Mouse (Mus musculus): ENCODE measurements at regions not wholly inside any gene's neighbourhood (a gene's known extent, or its start where the extent isn't known, plus 50 kb on each side); places are given as distances from the start of the nearest gene placed in this dataset.

DNA sequence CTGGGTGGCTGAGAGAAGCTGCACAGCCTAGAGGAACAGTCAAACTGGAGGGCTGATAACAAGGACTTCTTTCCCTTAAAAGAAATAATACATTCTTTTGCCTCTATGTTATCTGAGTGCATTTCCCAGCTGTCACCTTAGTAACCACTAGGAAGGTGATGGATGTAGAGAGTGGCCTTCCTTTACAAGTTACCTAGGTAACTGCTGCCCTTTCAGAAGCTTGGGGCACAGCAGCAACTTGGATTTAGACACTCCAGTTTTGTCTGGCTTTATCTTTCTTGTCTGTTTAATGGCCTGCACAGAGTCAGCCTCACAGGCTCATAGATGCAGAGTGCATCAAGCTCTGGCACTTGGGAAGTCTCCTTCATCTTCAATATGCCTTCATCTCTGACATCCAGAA lies 101.4 kb upstream of the Shh start:
- in situ Hi-C loops (cut with MboI; ENCODE audit: low sequenced_read_pairs) = no loop called here

DNA sequence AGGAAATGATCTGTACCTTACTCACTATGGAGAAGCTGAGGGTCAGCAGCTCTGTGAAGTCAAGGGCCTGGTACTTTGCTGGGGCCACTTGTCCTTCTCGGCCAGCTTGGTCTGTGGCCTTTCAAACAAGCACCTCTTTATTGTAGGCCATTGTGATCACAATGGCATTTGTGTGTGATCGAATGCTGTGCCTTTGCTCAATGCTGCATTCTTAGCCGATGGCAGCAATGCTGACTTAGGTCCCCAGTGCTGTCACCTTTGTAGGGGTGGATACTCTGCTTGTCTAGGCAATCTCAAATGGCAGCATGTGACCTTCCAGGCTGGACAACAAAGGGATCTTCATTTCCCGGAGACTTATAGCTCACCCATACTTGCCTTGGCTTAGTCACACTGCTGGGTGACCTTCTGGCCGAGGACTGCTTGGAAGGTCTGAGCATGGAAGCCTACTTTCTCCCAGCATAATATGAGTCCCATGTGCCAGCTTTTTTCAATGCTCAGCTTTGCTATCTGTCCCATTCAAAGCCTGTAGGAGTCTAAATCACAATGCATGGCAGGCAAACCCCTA lies 100.4 kb upstream of the Shh start:
- in situ Hi-C loops (cut with MboI; ENCODE audit: low sequenced_read_pairs) = no loop called here

DNA sequence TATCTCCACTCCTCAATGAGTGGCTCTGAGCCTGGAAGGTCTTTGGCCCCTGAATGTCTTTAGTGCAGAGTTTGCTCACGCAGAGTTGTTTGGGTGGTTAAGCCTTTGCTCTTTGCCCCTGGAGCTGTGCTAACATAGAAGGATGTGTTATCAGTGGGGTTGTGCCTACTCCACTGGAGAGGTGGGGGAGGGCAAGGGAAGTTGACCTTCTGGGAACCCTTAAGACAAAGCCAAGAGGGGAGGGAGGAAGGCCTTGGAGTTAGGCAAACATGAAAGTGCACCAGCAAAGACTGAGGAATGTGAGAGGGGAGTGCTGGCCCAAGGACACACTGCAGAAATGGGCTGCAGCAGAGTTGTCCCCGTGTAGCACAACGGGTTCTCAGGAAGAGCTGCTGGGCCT lies 96.3 kb upstream of the Shh start:
- in situ Hi-C loops (cut with MboI; ENCODE audit: low sequenced_read_pairs) = no loop called here

DNA sequence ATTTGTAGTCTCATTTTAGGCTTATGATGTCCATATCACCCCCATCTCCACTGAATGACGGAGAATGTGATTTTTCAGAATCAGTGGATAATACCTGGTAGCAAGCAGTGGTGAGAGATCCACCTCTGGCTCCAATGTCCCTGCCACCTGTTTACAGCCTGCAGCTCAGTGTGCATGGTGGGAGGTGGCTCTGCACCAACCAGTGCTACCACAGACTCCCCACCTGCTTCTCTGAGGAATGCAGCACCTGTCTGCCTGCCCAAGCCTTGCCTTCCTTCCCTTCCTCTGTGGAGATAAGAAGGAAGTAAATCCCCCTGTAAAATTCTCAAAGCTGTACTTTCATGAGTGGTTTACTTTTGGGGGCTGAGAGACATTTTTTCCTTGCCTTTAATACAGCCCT lies 95.9 kb upstream of the Shh start:
- in situ Hi-C loops (cut with MboI; ENCODE audit: low sequenced_read_pairs) = no loop called here

DNA sequence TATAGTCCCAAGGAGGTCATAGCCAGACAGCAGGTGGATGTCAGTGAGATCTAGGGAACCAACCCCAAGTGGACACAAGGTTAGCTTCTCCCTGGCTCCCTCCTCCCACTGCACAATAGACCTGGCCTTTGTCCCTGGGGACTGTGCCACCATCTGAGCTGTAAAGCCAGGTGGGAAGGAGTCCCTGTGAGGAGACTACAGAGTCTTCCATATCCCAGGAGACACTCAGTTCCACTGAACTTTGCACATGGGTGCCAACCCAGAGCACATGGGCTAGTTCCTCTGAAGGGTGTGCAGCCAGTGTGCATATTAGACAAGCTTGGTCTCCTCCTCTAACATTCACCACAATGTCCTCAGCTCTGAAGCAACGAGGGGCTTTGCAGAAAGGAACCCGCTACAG lies 86.5 kb upstream of the Shh start:
- in situ Hi-C loops (cut with MboI; ENCODE audit: low sequenced_read_pairs) = no loop called here

DNA sequence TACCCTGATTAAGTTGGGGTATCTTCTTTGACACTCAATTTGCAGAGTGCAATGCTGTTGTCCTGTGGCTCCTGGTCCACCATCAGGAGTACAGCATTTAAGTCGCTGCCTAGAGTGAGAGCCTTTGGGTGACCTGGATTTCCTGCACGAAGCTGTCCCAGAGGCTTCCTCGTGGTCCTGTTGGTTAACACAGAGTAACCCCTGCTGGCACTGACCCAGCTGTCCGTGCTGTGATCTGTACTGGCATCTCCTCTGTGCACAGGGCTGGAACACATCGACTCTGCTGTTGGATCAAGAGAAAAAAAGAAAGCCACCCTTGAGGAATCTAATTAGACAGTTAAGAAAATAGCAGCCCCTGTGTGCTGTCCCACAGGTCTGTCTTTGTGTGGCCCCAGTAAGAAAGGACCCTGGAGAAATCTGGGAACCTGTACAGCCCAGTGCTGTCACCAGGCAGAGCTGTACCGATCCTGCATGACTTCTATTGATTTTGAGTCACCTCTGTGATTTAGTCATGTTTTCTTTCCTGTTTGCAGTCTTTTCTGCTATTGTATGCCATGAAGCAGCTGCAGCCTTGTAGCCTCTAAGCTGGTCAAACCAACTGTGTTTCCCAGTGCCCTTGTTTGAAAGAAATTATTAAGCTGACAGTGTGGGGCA lies 63.3 kb upstream of the Shh start:
- in situ Hi-C loops (cut with MboI; ENCODE audit: low sequenced_read_pairs) = no loop called here

DNA sequence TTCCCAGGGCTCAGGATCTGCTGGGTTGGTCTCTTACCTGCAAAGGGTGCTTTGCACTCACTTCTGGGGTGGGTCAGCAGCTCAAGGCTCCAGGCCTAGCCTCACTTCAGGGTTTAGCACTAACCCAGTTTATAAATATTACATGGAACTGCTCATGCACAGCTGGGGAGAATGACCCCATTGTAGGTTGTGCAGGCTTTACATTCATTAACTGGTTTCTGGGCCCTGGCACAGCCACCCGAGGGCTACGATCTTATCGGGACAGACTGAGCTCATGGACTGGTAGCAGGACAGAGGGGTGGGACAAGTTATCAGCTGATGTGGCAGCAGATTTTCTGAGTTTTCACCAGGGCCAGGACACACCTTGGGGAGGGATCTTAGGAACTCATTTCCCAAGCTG lies 59.4 kb upstream of the Shh start:
- in situ Hi-C loops (cut with MboI; ENCODE audit: low sequenced_read_pairs) = no loop called here

DNA sequence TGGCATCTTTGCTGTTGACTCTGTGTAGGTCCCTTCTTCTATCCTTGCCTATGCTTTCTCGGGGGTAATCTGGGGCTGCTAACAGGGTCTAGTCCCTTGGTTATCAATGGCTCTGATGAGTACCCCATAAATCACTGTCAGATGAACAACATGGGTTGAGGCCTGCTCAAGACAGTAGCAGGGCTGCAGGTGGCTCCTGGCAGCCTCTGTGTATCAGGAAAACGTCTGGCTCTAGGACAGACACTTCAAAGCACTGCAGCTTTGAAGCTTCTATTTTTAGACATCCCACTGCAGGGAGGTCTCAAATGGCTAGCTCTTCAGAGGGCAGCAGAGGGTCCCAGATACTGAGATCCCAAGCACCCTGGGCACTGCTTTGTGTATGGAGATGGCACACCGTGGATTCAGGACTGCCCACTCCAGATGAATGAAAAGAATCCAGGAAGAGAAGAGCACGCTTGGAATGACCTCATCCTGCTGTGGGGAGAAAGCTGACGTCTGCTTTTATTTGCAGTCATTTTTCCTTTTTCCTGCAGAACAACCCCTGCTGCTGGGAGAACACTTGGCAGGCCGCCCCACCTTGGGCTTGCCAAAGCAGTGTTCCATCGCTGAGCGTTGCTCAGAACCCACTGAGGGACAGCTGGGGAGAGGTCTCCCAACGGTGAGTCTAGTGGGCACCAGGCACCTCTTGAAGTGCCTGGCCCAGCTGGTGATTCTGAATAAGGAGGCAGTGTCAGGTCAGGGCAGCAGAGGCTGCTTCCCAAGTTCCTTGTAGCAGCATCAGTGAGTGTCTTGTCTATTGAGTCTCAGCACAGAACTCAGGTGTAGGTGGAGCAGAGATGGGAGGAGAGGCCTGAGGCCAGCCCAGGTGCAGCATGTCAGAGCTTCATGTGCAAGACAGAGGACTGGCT lies 54.0 kb upstream of the Shh start:
- in situ Hi-C loops (cut with MboI; ENCODE audit: low sequenced_read_pairs) = no loop called here

DNA sequence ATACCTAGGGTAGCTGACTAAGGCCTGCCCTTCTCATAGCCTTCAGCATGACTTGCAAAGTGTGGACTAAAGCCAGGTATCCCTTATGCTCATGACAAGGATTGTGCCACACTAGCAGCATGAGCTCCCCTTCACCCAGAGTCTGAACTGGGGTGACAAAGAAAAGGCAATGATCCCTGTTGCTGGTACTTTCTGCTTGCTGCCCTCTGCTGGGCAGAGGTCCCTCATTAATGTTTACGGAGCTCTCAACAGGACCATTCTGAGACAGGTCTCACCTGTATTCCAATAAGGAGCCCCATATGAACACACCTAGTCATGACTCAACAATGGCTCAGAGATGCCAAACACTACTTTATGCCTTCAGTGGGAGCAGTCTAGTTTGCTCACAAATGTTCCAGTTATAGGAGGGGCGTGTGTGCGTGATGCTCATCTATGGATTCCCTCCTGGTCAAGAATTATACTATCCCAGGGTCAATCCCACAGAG lies 52.0 kb upstream of the Shh start:
- in situ Hi-C loops (cut with MboI; ENCODE audit: low sequenced_read_pairs) = no loop called here
